Mouse (Mus musculus): ENCODE measurements around the gene Jag2.

DNA sequence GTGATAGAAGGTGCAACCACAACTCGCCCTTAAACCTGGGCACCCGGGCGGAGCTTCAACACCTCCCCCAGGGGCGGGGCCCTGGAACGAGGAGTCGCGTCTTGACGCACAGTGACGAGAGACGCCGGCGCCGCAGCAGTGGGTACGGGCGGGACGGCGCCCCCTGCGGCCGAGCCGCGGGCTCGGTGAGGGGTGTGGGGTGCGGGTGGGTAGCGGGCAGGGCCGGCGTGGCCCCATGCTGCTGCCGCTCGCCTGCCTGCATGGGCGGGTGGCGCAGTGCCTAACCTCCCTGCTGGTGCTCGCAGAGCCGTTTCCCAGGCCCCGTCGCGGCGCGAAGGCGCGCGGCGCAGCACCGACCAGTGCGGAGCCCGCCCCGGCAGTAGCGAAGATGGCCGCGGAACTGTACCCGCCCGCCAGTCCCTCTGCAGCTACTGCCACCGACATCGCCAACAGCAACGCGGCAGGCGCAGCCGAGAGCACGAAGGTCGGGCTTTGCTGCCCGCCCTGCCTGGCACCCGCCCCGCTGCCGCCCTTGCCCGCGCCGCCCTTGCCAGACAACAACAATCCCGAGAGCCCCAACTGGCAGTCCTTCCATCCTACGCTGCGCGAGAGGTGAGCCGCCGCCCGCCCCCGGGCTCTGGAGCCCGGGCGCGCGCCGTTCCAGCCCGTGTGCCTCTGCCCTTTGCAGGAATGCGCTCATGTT is 46.9 kb upstream of the Jag2 start, which contains the start of gene Btbd6:
- peak; percentile 75 for TF ChIP-seq CTCF (IDR thresholded peaks at IDR 0.05; ENCODE audit: low read depth)
- no peak for TF ChIP-seq EP300 (optimal IDR thresholded peaks at IDR 0.05)
